Mouse (Mus musculus) stomach, postnatal 0 days (tissue): Measurements from ENCODE around the gene Prpf4. TPM values are rescaled to one million over a fixed set of nuclear protein-coding genes. Genes with fewer than 3 reads are reported as not detected.

Source experiments
- ATAC-seq: fragments of 200-750 bp; cut with Nextera tagmentation; 2 replicates; pipeline ENCODE4 v1.8.0; 2017; ENCODE audit not compliant: low FRiP score, low TSS enrichment
- DNase-seq: peaks from one replicate; pipeline ENCODE4 v3.0.0-alpha.2; 2016; ENCODE audit warnings: low spot score
- H3K27ac ChIP-seq: fragments of 300-500 bp; sonication (generic); replicated peaks from 2 replicates; pipeline ENCODE4 v1.5.1; 2014; ENCODE audit warnings: mild to moderate bottlenecking, control low read depth
- H3K27me3 ChIP-seq: fragments of 300-500 bp; sonication (generic); 2 replicates; pipeline ENCODE4 v1.6.1; 2014; ENCODE audit warnings: low read length; ENCODE audit not compliant: control insufficient read depth, insufficient read depth
- H3K36me3 ChIP-seq: fragments of 300-500 bp; sonication (generic); 2 replicates; pipeline ENCODE4 v1.6.1; 2014; ENCODE audit warnings: low read length, mixed read lengths; ENCODE audit not compliant: control insufficient read depth, insufficient read depth
- H3K4me1 ChIP-seq: fragments of 300-500 bp; sonication (generic); replicated peaks from 2 replicates; pipeline ENCODE4 v1.6.1; 2014; ENCODE audit warnings: antibody characterized with exemption; ENCODE audit not compliant: control insufficient read depth, insufficient read depth
- H3K4me2 ChIP-seq: fragments of 300-500 bp; sonication (generic); replicated peaks from 2 replicates; pipeline ENCODE4 v1.6.1; 2014; ENCODE audit warnings: low read depth, mild to moderate bottlenecking, control low read depth, moderate library complexity
- H3K4me3 ChIP-seq: fragments of 300-500 bp; sonication (generic); 2 replicates; pipeline ENCODE4 v1.5.1; 2014; ENCODE audit warnings: low read depth, low read length, control low read depth
- H3K9ac ChIP-seq: fragments of 300-500 bp; sonication (generic); 2 replicates; pipeline ENCODE4 v1.6.1; 2014; ENCODE audit warnings: mild to moderate bottlenecking, low read length, control low read depth, mixed read lengths
- H3K9me3 ChIP-seq: fragments of 300-500 bp; sonication (generic); 2 replicates; pipeline ENCODE4 v1.6.1; 2016; ENCODE audit warnings: low read length; ENCODE audit not compliant: control insufficient read depth
- CTCF ChIP-seq: IDR thresholded peaks from 2 replicates; pipeline ENCODE4 v1.5.1; 2016; ENCODE audit warnings: antibody characterized with exemption, low read depth, mild to moderate bottlenecking, moderate library complexity
- EP300 ChIP-seq: optimal IDR thresholded peaks from 2 replicates; pipeline ENCODE3; 2016; ENCODE audit warnings: antibody characterized with exemption
- WGBS: fragments of 180-500 bp; shearing (Covaris S2); extraction: QIAGEN DNeasy Blood & Tissue Kit; methylation state at CpG from one replicate; pipeline ENCODE4 v1.1.7; 2014; 5-methylcytosine and 5-hydroxymethylcytosine counted together
- polyA plus RNA-seq: library from polyadenylated mRNA; unstranded; fragments of >200 nt; fragmentation: Nextera tagmentation; extraction: Ambion mirVana; gene quantifications from 2 replicates; pipeline ENCODE4 v1.2.1, GENCODE M21; 2015

The Prpf4 gene
- polyA plus RNA-seq, 1 experiment from 2014 or later, result 7.6 TPM

GRCm38 (mm10) chr4:62407730-62408582, 641 bp upstream of the Prpf4 start:
- under 1% methylated on average over 35 of the region's 35 CpGs for WGBS
- H3K4me1 ChIP-seq, result peaks cover 4% of the 10 kb centered on the region; the same call in 1 of the 2 replicates
- H3K4me3 ChIP-seq, result peak overlapping the region; percentile 65

GRCm38 (mm10) chr4:62409615-62410014, 1.0 kb downstream of the Prpf4 start:
- 11% methylated on average over 6 of the region's 6 CpGs for WGBS
- Histone ChIP-seq H3K4me1 (peaks cover 4% of the 10 kb centered on the region; the same call in 1 of the 2 replicates), H3K9me3 (no peaks in the 10 kb centered on the region), H3K36me3 (peaks cover 6% of the 10 kb centered on the region), H3K4me2 (peak overlapping the region; percentile 54), H3K27me3 (no peaks in the 10 kb centered on the region), H3K27ac (peak overlapping the region; percentile 86), H3K9ac (peak overlapping the region; percentile 76), H3K4me3 (peak overlapping the region; percentile 65)
- no peak for DNase-seq
- no peak for TF ChIP-seq CTCF
- ATAC-seq, result no peak

More at GRCm38 (mm10) chr4:62407730-62408582, 641 bp upstream of the Prpf4 start:
- H3K9ac ChIP-seq, result peak overlapping the region; percentile 84
- TF ChIP-seq CTCF (peak; percentile 75), EP300 (peak; percentile 32)
- peak; percentile 49 for ATAC-seq
- H3K36me3 ChIP-seq, result peaks cover 6% of the 10 kb centered on the region
- peak overlapping the region; percentile 85 for H3K27ac ChIP-seq
- H3K4me2 ChIP-seq, result peak overlapping the region; percentile 47
- no peaks in the 10 kb centered on the region for H3K9me3 ChIP-seq
- peak; percentile 69 for DNase-seq
- no peaks in the 10 kb centered on the region for H3K27me3 ChIP-seq

GRCm38 (mm10) chr4:62410325-62410724, 1.7 kb downstream of the Prpf4 start:
- ATAC-seq (no peak), DNase-seq (no peak)
- Histone ChIP-seq H3K4me2 (no peak overlapping the region), H3K4me3 (no peak overlapping the region), H3K9me3 (no peaks in the 10 kb centered on the region), H3K27me3 (no peaks in the 10 kb centered on the region), H3K36me3 (peaks cover 13% of the 10 kb centered on the region), H3K27ac (no peak overlapping the region), H3K9ac (no peak overlapping the region), H3K4me1 (peaks cover 4% of the 10 kb centered on the region; the same call in 1 of the 2 replicates)
- 77% methylated on average over 2 of the region's 2 CpGs for WGBS
- TF ChIP-seq CTCF (no peak), EP300 (no peak)

GRCm38 (mm10) chr4:62411606-62412005, 3.0 kb downstream of the Prpf4 start:
- no peak for DNase-seq
- Histone ChIP-seq H3K36me3 (peaks cover 25% of the 10 kb centered on the region), H3K4me2 (no peak overlapping the region), H3K4me1 (peaks cover 4% of the 10 kb centered on the region; the same call in 1 of the 2 replicates), H3K4me3 (no peak overlapping the region), H3K9ac (no peak overlapping the region), H3K9me3 (no peaks in the 10 kb centered on the region), H3K27ac (no peak overlapping the region), H3K27me3 (no peaks in the 10 kb centered on the region)
- ATAC-seq, result no peak
- 88% methylated on average over 10 of the region's 10 CpGs for WGBS
- TF ChIP-seq EP300 (no peak), CTCF (no peak)

- Histone ChIP-seq H3K27ac (no peak overlapping the region), H3K4me1 (no peaks in the 10 kb centered on the region), H3K9me3 (no peaks in the 10 kb centered on the region), H3K36me3 (peaks cover 57% of the 10 kb centered on the region), H3K4me2 (no peak overlapping the region), H3K4me3 (no peak overlapping the region), H3K27me3 (no peaks in the 10 kb centered on the region), H3K9ac (no peak overlapping the region)
- TF ChIP-seq CTCF (no peak), EP300 (no peak)
- ATAC-seq (no peak), DNase-seq (no peak)
- WGBS, result 88% methylated on average over 8 of the region's 8 CpGs
Measured at GRCm38 (mm10) chr4:62418448-62418847, 9.9 kb downstream of the Prpf4 start.

- Histone ChIP-seq H3K4me2 (no peak overlapping the region), H3K4me3 (no peak overlapping the region), H3K36me3 (peaks cover 60% of the 10 kb centered on the region), H3K9me3 (no peaks in the 10 kb centered on the region), H3K27me3 (no peaks in the 10 kb centered on the region), H3K4me1 (no peaks in the 10 kb centered on the region), H3K9ac (no peak overlapping the region), H3K27ac (no peak overlapping the region)
- ATAC-seq, result no peak
- DNase-seq, result no peak
- TF ChIP-seq EP300 (no peak), CTCF (no peak)
- 94% methylated on average over 6 of the region's 6 CpGs for WGBS
Measured at GRCm38 (mm10) chr4:62419091-62419490, 10.5 kb downstream of the Prpf4 start.
